Mouse (Mus musculus) adrenal gland, adult (tissue): ENCODE measurements around the gene Rhov.

Experiments used
- DNase-seq, 2 experiments: peaks; one replicate each; pipeline ENCODE4 v3.0.0; 2022 to 2023; ENCODE audit warnings: low spot score in 1 of 2; ENCODE audit not compliant: inconsistent age in 2 of 2

The Rhov gene

GRCm38 (mm10) chr2:119292852-119293251 is 21.8 kb upstream of the Rhov start:
- peak in 1 of 2 experiments; percentile 62 for DNase-seq

DNA sequence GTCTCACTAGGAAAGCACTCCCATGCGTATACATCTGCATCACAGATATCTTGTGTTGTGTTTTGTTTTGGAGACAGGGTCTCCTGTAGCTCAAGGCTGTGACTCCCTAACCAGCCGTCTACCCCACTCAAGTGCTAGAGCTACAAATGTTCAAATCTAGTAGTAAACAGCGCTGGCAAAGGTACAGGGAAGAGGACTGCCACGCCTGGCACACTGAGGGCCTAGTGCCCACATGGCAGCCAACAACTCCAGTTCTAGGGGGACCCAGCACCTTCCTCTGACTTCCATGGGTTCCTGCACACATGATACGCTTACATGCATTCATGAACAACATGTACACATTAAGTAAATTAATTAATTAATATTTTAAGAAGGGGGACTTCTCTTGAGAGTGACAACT is 21.2 kb upstream of the Rhov start:
- DNase-seq, result no peak

GRCm38 (mm10) chr2:119289014-119289416 is 17.9 kb upstream of the Rhov start:
- no peak for DNase-seq

GRCm38 (mm10) chr2:119288270-119288882 is 17.3 kb upstream of the Rhov start, which contains the start of gene Vps18:
Vps18 (plus strand) TSS chr2:119288740.
- DNase-seq, result peak; percentile 98 to 99

DNA sequence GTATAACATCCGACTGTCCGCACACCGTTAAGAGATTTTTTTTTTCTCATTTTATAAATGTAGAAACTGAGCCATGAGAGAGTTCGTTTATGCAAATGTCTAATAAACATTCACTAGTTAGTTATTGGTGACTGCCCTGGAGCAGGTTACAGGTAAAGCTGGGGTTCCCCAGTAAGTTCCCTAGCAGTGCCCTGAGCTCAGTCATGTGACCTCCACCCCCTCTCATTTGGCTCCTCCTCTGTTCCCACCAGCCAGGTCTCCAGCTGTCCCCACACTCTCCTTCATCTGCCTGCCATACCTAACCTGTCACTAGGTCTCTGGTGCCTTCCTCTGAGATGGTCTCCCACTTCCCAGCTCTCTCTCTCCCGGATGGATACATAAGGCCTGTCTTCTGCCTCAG is 16.3 kb upstream of the Rhov start:
- peak in 1 of 2 experiments; percentile 41 for DNase-seq

DNA sequence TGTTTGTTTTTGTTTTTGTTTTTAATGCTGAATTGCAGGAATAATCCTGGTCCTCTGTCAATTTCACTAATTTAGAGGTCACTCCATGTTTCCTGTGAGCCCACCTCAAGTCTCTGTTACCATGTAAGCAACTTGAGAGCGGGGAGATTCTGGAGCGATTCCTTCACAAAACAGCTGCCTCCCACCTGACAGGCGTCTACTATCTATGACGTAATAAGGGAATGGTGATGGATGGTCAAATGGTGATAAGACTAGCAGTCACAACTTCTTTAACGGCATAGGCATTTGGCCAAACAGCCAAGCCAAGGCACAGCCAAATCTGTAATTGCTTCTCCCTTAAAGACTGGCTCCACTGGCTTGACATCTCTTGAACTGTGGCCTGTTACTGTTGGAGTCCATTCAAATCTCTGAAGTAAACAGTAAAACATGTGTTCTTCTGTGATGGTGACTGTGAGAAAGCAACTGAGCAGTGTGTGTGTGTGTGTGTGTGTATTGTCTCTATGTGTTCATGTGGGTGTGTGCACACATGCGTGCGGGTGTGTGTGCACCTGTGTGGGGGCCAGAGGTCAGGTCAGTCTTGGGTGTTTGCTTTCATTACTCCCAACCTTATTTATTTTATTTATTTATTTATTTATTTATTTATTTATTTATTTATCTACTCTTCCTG is 11.0 kb upstream of the Rhov start:
- no peak for DNase-seq

- no peak for DNase-seq
Observed at GRCm38 (mm10) chr2:119277810-119278209, 6.7 kb upstream of the Rhov start.

DNA sequence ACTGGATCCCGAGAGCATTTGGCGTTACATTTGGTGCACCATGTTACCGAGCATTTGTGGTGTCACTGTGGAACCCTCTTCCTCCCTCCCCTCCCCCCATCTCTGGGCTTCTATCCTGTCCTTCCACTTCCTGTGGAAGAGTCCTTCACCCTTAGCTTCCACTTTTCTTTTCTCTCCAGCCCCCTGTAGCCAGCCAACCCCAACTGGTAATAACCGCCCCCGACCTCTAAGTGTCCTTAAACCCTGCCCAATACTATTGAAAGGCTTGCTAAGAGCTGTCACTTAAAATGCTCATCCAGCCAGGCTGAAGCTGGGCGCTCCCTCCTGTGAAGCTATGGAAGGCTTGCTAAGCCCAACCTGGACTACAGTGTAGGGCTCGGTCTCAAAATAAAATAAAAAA is 5.9 kb upstream of the Rhov start:
- no peak for DNase-seq

DNA sequence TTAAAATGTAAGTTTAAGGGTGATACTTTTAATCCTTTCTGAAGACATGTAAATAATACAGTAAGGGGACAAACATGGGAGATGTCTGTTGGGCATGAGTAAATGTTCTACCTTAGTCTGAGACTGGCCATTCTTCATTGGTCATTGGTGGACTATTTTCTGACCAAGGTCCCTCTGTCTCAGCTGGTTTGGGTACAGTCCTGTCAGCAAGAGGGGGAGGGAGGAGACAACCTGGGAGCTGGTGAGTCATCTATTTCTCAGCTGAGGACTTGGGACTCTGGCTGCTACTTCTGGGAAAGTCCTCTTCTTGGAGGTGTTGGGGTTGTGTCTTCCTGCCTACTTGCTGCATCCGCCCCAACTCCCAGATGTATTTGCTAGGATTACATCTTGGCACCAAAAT is 3.1 kb upstream of the Rhov start:
- peak in 1 of 2 experiments; percentile 71 for DNase-seq

DNA sequence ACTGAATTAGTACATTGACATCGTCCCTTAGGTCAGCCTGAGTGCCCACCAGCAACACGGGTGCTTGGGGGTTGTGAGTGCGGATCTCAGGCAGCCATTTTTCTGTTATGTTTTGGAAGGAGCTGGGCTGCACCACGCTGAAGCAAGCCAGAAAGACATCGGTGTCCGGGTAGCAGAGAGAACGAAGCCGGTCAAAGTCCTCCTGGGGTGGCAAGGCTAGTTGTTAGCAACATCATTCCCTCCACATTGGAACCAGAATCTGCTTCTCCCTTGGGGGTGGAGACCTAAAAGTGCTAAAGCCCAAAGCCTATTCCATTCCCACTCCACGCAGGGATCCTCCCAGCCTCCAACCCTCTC is 808 bp downstream of the Rhov start:
- DNase-seq, result no peak

- DNase-seq, result peak in 1 of 2 experiments; percentile 55
Observed at GRCm38 (mm10) chr2:119263813-119264212, 7.3 kb downstream of the Rhov start.

DNA sequence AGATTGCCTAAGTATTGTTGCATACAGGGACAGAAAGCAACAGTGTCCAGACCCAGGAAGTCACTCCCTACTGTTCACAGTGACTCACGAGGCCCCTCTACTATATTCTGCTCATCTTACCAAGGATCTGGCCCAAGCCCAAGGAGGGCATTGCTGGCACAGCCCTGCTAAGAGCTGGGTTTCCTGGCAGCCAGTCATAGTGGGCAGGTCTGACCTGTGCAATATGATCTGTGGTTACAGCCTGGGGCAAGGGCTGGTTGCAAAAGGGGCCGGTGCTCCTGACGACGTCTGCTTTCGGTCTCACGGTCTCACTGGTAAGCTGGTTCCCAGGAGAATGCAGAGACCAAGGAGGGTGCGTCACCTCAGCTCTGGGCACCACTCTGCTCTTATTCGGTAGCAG is 8.1 kb downstream of the Rhov start:
- peak; percentile 94 to 96 for DNase-seq

DNA sequence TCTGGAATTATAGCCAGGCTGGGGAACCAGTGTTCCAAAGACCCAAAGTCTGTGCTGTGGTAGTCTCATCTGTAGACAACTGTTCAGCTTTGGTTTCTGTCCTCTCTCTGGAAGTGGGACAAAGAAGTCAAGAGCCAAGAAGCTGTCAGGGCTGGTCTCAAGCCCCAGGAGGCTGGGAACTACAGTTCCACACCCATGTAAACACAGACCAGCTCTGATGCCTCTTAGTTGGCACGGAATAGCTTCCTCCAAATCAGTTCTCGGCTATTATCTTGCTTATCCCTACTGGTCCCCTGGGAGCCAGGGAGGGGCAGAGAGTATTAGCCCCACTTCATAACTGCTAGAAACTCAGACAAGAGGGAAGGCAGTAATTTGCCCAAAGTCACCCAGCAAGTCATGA is 9.7 kb downstream of the Rhov start:
- DNase-seq, result no peak

DNA sequence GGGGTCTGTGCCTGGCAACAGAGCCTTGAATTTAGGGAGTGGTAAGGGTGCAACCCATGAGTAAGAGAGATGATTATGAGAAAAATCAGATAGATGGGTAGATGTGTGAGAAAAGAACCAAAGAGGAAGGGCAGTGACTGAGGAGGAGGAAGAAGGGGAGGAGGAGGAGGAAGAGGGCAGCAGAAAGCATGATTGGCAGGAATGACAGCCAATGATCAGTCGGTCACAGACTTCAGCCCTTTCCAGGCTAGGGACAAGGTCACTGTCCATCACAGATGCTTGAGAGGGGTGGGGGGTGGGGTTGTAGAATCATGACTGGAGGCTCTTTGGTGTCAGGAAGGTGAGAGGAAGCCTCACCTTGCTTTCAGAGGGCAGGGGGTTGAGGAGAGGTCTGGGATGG is 10.6 kb downstream of the Rhov start:
- DNase-seq, result no peak

DNA sequence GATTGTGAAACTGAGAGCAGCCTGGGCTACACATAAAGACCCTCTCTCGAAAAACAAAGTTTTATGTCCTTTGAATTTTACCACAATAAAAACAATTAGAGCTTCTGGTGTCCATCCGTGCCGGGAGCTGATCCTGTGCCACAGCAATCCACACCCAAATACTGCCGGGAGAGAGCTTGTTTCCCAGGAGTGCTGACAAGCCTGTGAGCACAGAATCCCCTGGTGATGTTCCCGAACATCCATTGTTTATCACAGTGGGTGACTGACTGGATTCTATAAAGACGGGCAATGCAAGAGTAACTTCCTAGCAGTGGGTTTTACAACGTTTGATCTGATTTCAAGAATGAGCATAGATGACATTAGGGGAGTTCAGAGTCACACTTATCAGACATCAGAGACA is 16.1 kb downstream of the Rhov start:
- DNase-seq, result no peak

GRCm38 (mm10) chr2:119250826-119251478 is 20.1 kb downstream of the Rhov start:
- DNase-seq, result peak; percentile 84 to 95

DNA sequence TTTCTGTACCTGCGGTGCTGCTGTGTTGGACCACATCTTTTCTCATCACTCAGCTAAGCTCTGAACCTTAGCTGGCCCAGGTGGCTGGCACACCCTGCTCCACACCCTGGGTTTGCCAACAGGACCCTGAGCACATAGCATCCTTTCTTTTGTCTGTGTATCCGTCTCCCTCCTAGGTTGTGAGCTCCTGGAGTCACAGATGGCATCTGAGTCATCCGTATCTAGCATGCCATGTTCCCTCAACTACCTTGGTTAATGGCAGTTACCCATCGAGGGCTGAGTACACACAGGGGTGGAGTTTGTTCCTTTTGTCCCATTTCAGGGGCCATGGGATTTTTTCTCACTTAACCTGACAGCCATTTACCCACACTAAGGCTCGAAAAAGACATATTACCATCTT is 20.7 kb downstream of the Rhov start:
- DNase-seq, result no peak

DNA sequence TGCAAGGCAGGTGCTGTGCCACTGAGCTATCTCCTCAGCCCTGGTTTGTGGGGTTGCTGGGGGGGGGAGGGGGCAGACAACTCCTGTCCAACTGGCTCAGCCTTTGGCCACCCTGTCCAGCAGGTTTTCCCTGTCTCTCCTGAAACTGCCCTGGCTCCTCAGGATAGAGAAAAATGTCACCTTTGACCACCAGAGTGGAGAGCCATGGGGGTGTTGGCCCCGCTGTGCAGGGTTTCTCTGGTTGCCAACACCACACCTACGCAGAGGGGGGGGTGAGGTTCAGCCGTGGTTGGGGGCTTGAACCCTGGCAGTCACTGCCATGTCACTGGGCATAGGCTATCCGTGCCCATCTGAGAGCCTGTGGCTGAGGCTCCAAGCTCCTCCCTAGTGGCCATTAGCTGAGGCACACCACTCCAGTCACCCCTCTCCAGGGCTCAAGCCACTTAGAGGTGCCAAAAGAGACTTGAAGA is 21.4 kb downstream of the Rhov start:
- no peak for DNase-seq

GRCm38 (mm10) chr2:119247904-119248303 is 23.2 kb downstream of the Rhov start:
- no peak for DNase-seq

- DNase-seq, result no peak
Observed at GRCm38 (mm10) chr2:119245246-119245645, 25.8 kb downstream of the Rhov start.

DNA sequence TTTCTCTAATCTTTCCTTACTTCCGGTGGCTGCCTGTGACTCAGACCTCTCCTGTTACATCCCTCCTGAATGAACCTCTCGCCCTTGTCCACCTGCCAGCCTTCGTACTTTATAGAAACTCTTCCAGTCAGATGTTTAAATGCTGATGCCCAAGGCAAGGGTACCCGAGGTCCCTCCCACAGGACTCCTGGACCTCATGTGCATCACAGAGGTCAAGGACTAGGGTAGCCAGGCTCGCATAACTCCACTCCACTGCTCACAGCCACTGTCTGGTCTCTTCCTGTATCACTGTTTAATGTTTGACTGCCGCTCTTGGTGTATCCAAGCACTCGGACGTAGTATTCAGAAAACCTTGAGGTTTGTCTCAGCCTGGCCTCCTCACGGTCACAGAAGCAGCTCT is 28.5 kb downstream of the Rhov start:
- DNase-seq, result no peak

GRCm38 (mm10) chr2:119240819-119241186 is 30.3 kb downstream of the Rhov start:
- DNase-seq, result no peak
